Mouse (Mus musculus) small intestine, adult 2 months (tissue): ENCODE results near the gene Cacnb4. TPM values are rescaled to one million over a fixed set of nuclear protein-coding genes. Genes with fewer than 3 reads are reported as not detected.

ENCODE experiments used
- H3K27ac ChIP-seq: fragments of 200-500 bp; 2 replicates; pipeline ENCODE4 v1.5.1; 2012; ENCODE audit warnings: low read depth, low read length, control low read depth, inconsistent platforms; ENCODE audit not compliant: insufficient read depth
- H3K27me3 ChIP-seq: fragments of 200-500 bp; 2 replicates; pipeline ENCODE4 v1.6.1; 2012; ENCODE audit warnings: mild to moderate bottlenecking, moderate library complexity, low read length, inconsistent platforms; ENCODE audit not compliant: control insufficient read depth, insufficient read depth
- H3K36me3 ChIP-seq: fragments of 200-500 bp; 2 replicates; pipeline ENCODE4 v1.6.1; 2012; ENCODE audit warnings: mild to moderate bottlenecking, low read length, control low read depth, inconsistent platforms; ENCODE audit not compliant: control insufficient read depth, insufficient read depth
- H3K4me1 ChIP-seq: fragments of 200-500 bp; 2 replicates; pipeline ENCODE4 v1.6.1; 2012; ENCODE audit warnings: low read length, inconsistent platforms, mixed read lengths; ENCODE audit not compliant: control insufficient read depth, insufficient read depth, insufficient read length
- H3K4me3 ChIP-seq: fragments of 200-500 bp; 2 replicates; pipeline ENCODE4 v1.5.1; 2012; ENCODE audit warnings: low read depth, mild to moderate bottlenecking, control low read depth, inconsistent platforms, low read length, moderate library complexity
- CTCF ChIP-seq: fragments of 200-500 bp; IDR thresholded peaks from 2 replicates; pipeline ENCODE4 v1.5.1; 2012; ENCODE audit warnings: low read depth, mild to moderate bottlenecking, control low read depth, inconsistent platforms, low read length, moderate library complexity, mixed read lengths; ENCODE audit not compliant: insufficient replicate concordance, insufficient read length; ENCODE audit errors: extremely low read depth
- POLR2A ChIP-seq: fragments of 200-500 bp; IDR thresholded peaks from 2 replicates; pipeline ENCODE4 v1.6.1; 2012; ENCODE audit warnings: low read depth, mild to moderate bottlenecking, control low read depth, inconsistent platforms, low read length, moderate library complexity
- WGBS: fragments of 180-500 bp; shearing (Covaris S2); methylation state at CpG from one replicate; pipeline ENCODE4 v1.1.7; 2018; 5-methylcytosine and 5-hydroxymethylcytosine counted together
- polyA plus RNA-seq: library from polyadenylated mRNA; depleted of rRNA; stranded (reverse); fragments of >200 nt; gene quantifications from 2 replicates; pipeline ENCODE4 v1.2.3, GENCODE M21; 2012

Gene Cacnb4
- polyA plus RNA-seq, 1 experiment = 0.03 TPM

DNA sequence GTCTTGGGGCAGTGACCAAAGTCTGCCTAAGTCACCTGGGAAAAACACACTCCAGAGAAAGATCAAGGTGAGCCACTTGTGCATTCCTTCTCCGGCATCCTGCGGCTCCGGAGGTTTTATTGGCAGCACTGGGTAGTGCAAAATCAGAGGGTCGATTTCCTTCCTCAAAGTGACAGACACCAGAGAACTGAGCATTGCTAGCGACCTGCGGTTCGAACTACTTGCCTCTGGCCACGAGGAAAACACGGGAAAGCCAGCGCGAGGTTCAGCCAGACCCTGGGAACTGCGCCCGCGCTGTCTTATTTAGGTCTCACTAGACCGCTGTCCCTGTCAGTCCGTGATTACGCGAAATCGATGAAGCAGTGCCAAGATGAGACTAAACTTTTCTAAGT, 1.7 kb downstream of the Cacnb4 start:
- TF ChIP-seq POLR2A (no peak), CTCF (no peak)
- H3K27me3 ChIP-seq = peaks cover 19% of the 10 kb centered on the region
- H3K36me3 ChIP-seq = no peaks in the 10 kb centered on the region
- H3K4me3 ChIP-seq = 0 out of 2 replicates have a peak overlapping the region, but pooled peaks have one; percentile 20
- H3K27ac ChIP-seq = no peak overlapping the region
- H3K4me1 ChIP-seq = peaks cover 6% of the 10 kb centered on the region
- WGBS = 1% methylated on average over 19 of the region's 19 CpGs

DNA sequence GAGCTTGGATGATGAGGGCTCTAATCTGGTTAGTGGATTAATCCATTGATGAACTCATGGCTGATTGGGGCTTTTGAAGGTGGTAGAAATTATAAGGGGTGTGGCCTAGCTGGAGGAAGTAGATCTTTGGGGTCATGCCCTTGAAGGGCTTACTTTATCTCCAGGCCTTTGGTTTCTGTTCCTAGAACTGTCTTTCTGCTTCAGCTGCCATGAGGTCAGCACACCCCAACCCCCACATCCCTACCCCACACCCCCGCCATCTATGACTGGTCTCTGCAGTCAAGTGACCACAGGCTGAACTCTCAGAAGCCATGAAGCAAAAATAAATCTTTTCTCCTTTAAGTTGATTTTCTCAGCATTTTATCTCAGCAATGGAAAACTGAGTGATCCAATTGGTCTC, 3.5 kb downstream of the Cacnb4 start:
- WGBS = 73% methylated on average over 1 of the region's 1 CpGs
- no peak overlapping the region for H3K4me3 ChIP-seq
- H3K36me3 ChIP-seq = no peaks in the 10 kb centered on the region
- peaks cover 6% of the 10 kb centered on the region for H3K4me1 ChIP-seq
- H3K27ac ChIP-seq = no peak overlapping the region
- no peak for TF ChIP-seq CTCF
- H3K27me3 ChIP-seq = peaks cover 19% of the 10 kb centered on the region

DNA sequence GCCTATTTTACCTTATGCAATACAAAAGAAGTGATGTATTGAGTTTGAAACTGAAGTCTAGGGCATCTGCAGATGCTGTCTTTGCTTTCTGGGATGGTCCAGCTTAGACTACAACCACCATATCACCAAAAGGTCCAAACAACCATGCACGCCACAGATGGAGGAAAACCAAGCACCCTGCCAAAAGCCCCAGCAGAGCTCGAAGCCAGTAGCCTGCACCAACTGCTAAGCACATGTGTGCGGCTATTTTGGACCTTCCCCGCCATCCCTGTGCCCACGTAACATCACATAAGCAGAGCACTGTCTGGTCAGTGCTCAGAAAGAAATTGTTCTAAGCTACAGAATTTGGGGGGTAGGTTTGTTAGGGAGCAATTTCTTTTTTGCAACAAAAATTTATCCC, 5.9 kb downstream of the Cacnb4 start:
- Histone ChIP-seq H3K36me3 (no peaks in the 10 kb centered on the region), H3K27me3 (peaks cover 6% of the 10 kb centered on the region), H3K4me3 (no peak overlapping the region), H3K4me1 (peaks cover 5% of the 10 kb centered on the region), H3K27ac (no peak overlapping the region)
- 90% methylated on average over 5 of the region's 5 CpGs for WGBS
- TF ChIP-seq CTCF = no peak
- no peak for TF ChIP-seq POLR2A

DNA sequence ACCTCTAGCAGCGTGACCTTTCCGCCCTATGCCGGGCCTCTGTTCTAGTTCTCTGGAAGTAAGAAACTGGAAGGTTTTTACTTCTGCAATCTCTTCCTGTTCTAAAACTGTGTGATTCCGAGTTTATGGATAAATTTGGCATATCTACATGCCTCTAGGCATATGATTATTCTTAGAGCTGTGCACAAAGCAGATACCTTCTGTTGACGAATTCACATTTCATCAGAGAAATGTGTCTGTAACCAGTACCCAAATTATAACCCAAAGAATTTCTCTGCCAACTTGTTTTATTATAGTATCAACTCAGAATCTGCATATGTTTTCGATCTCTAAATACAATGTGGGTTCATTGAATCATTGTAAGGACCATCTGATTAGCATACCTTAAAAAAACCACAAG, 8.2 kb downstream of the Cacnb4 start:
- TF ChIP-seq CTCF (no peak), POLR2A (no peak)
- Histone ChIP-seq H3K27ac (no peak overlapping the region), H3K27me3 (no peaks in the 10 kb centered on the region), H3K4me1 (no peaks in the 10 kb centered on the region), H3K36me3 (no peaks in the 10 kb centered on the region), H3K4me3 (no peak overlapping the region)
- WGBS = 89% methylated on average over 6 of the region's 6 CpGs

DNA sequence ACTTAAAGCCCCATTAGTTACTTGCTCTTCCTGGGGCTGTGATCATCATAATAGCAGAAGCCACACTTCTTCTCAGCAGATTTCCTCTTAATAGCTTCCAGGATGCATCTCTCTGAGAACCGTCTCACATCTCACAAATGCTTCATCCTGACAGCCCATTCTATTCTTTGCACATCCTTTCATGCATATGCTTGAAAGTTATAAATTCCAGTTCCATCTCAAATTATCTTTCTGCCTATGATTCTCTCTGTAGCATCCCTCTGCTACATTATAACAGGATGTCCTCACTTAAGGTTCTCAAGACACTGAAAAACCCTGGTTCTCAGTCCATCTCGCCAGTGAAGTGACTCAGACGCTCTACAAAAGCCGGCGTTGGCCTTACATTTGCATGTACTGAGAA, 19.9 kb downstream of the Cacnb4 start:
- Histone ChIP-seq H3K36me3 (no peaks in the 10 kb centered on the region), H3K4me1 (no peaks in the 10 kb centered on the region), H3K27ac (no peak overlapping the region), H3K27me3 (no peaks in the 10 kb centered on the region), H3K4me3 (no peak overlapping the region)
- TF ChIP-seq POLR2A (no peak), CTCF (no peak)
- 84% methylated on average over 5 of the region's 5 CpGs for WGBS

DNA sequence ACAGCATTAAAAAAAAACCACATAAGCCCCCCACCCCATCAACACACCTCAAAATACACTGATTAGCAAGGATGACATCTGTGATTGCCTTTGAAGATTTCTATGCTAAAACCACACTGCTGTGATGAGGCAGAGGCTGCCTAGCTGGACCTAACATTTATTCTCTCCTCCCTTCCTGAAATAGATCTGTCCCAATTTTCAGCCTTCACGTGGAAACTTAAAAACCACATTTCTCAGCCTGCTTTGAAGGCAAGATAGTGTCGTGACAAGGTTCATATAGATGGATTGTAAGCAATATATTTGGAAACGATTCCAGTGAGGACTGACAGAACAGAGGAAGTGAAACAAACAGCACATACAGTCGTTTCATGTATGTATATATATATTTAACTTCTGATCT, 22.1 kb downstream of the Cacnb4 start:
- no peak for TF ChIP-seq POLR2A
- TF ChIP-seq CTCF = no peak
- 54% methylated on average over 4 of the region's 4 CpGs for WGBS
- H3K27me3 ChIP-seq = no peaks in the 10 kb centered on the region
- no peak overlapping the region for H3K4me3 ChIP-seq
- no peaks in the 10 kb centered on the region for H3K4me1 ChIP-seq
- no peak overlapping the region for H3K27ac ChIP-seq
- H3K36me3 ChIP-seq = no peaks in the 10 kb centered on the region

DNA sequence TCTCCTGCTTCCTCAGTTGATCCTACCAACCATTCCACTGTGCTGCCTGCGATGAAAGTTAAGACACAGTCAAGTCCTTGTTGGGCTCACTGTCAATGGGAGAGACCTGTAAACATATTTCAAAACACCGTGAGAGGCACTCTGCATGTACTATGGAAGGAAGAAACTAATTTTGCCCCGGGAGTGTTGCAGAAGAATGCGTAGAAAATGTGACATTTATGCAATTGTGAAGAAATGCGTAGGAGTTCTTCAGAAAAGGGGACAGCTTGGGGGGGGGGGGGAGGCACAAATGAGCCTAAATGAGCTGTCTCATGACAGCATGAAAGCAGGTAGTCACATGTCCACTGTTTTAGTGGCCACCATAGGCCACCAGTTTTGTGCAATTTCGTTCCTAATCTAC, 25.1 kb downstream of the Cacnb4 start:
- H3K27ac ChIP-seq = no peak overlapping the region
- no peak overlapping the region for H3K4me3 ChIP-seq
- no peak for TF ChIP-seq CTCF
- no peak for TF ChIP-seq POLR2A
- WGBS = 90% methylated on average over 6 of the region's 6 CpGs
- no peaks in the 10 kb centered on the region for H3K27me3 ChIP-seq
- H3K36me3 ChIP-seq = no peaks in the 10 kb centered on the region
- H3K4me1 ChIP-seq = no peaks in the 10 kb centered on the region

DNA sequence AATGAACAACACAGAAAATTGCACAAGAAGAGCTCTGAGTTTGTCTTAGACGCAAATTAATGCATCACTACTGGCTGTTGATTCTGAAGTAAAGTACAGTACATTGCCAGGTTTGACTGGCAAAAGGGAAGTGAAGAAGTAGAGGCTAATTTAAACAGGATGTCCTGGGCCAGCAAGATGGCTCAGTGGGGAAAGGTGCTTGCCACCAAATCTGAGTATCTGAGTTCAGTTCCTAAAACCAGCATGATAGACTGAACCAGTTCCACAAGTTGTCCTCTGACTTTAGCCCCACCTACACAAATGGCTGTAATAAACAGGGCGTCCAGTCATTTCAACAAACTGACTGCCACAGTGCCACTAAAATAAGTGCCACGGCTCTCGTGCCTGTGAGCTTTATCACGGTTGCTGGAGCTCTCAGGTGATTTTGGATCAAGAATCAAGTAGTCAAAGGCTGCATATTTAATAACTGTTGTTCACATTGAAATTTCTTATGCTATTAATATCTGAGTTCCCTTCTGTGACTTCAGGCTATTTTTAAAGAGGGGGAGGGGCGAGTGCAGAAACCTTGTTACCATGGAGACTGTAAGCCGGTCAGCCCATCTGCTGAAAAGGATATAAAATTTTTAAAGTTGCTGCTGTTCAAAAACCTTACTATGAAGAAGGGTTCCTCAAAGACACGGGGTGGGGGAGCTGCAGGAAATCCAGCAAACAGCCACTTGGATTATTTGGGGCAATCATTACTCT, 29.2 kb downstream of the Cacnb4 start:
- Histone ChIP-seq H3K4me3 (no peak overlapping the region), H3K27ac (no peak overlapping the region), H3K27me3 (no peaks in the 10 kb centered on the region), H3K36me3 (no peaks in the 10 kb centered on the region), H3K4me1 (no peaks in the 10 kb centered on the region)
- TF ChIP-seq CTCF (no peak), POLR2A (no peak)
- WGBS = 48% methylated on average over 8 of the region's 8 CpGs
